Mouse (Mus musculus): ENCODE measurements at regions not wholly inside any gene's neighbourhood (a gene's known extent, or its start where the extent isn't known, plus 50 kb on each side); places are given as distances from the start of the nearest gene placed in this dataset.

DNA sequence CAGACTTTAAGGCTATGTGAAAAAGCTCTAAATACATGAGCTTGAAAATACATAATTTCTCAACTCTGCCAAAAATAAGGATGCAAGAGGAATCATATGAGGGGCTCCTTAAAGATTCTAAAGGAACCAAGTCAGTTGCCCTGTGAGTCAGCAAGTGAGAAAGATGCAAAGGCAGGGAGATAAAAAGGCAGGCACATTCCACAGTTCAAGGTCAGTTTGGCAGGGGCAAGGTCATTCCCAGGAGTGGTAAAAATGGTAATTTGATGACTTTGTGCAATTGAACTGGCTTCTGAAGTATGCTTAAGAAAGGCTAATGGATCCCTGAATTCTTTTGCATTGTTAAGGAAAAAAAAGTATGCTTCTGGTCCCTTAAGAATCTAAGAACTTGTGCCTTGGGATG, 131.5 kb downstream of the Zfp951 start:
- in situ Hi-C loops (cut with MboI; ENCODE audit: low pct_ligation_motif_present, low pct_unique_long_range_greater_than_20kb, low sequenced_read_pairs) (no loop called here), dilution Hi-C loops (cut with MboI; ENCODE audit: extremely low pct_ligation_motif_present, extremely low pct_unique_long_range_greater_than_20kb, low sequenced_read_pairs) (no loop called here)
- no peaks in the 10 kb centered on the region for H3K27me3 ChIP-seq (replicated peaks)
- no peak overlapping the region for H3K4me2 ChIP-seq (ENCODE audit: insufficient read depth, low read depth, poor library complexity, severe bottlenecking)
- H3K4me3 ChIP-seq (replicated peaks in 1 of 3; ENCODE audit: low read depth in 2 of 3, low read length in 2 of 3, poor library complexity in 1 of 3): no peak overlapping the region
- H3K27ac ChIP-seq (ENCODE audit: insufficient read depth, low read depth): no peak overlapping the region
- H3K36me3 ChIP-seq (replicated peaks in 1 of 2; ENCODE audit: control insufficient read depth in 1 of 2, insufficient read depth in 1 of 2, low read length in 1 of 2): no peaks in the 10 kb centered on the region
- H3K4me1 ChIP-seq (ENCODE audit: control insufficient read depth in 1 of 2, insufficient read depth in 2 of 2): no peaks in the 10 kb centered on the region
- DNase-seq (ENCODE audit: extremely low read depth): no peak
- TF ChIP-seq SIN3A (IDR thresholded peaks at IDR 0.05; ENCODE audit: low read length): no peak
- TF ChIP-seq MAX (IDR thresholded peaks at IDR 0.05; ENCODE audit: low read length): no peak
- TF ChIP-seq JUN (IDR thresholded peaks at IDR 0.05; ENCODE audit: insufficient read depth, low read depth, low read length): no peak
- TF ChIP-seq BHLHE40 (IDR thresholded peaks at IDR 0.05; ENCODE audit: low read depth, low read length): no peak
- no peak for TF ChIP-seq SMC3 (IDR thresholded peaks at IDR 0.05; ENCODE audit: low read depth, low read length)
- TF ChIP-seq RCOR1 (conservative IDR thresholded peaks at IDR 0.05; ENCODE audit: low read depth, low read length): no peak
- no peak for TF ChIP-seq TCF12 (IDR thresholded peaks at IDR 0.05; ENCODE audit: low read depth, low read length)
- no peak for TF ChIP-seq ZNF384 (IDR thresholded peaks at IDR 0.05; ENCODE audit: low read depth, low read length)
- no peak for TF ChIP-seq ELF1 (IDR thresholded peaks at IDR 0.05; ENCODE audit: low read depth, low read length)
- TF ChIP-seq POLR2AphosphoS2 (IDR thresholded peaks at IDR 0.05; ENCODE audit: low read depth, low read length): no peak
- no peak for TF ChIP-seq ETS1 (conservative IDR thresholded peaks at IDR 0.05; ENCODE audit: low read depth, low read length)
- no peak for TF ChIP-seq NRF1 (IDR thresholded peaks at IDR 0.05; ENCODE audit: low read depth, low read length)
- TF ChIP-seq KAT2A (IDR thresholded peaks at IDR 0.05; ENCODE audit: insufficient replicate concordance, low read length): no peak
- TF ChIP-seq PAX5 (IDR thresholded peaks at IDR 0.05; ENCODE audit: low read length): no peak
- H3K79me2 ChIP-seq (replicated peaks; ENCODE audit: control insufficient read depth, extremely low read depth, insufficient read depth, poor library complexity, severe bottlenecking): no peaks in the 10 kb centered on the region
- H3K9ac ChIP-seq (ENCODE audit: insufficient read depth, low read depth): no peak overlapping the region
- H3K9me3 ChIP-seq (replicated peaks; ENCODE audit: low read length): no peaks in the 10 kb centered on the region

DNA sequence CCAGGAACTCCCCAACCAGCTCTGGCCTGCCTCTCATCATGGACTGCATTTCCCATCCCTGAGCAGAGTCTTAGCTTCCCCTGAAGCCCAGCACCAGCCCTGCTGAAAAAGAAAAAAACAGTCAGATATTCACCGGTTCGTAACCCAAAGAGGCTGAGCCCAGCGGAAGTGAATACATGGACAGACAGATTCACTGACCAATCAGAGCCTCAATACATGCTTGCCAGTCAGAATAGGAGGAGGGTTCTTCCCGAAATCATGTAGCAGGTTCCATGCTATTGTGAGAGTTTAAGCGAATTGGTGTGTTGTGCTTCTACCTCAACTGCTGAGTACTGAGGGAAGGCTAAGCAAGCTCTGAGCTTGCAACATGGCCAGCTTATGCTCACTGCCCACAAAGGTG, 137.3 kb downstream of the Zfp951 start:
- Histone ChIP-seq H3K27ac (ENCODE audit: insufficient read depth, low read depth) (no peak overlapping the region), H3K4me2 (ENCODE audit: insufficient read depth, low read depth, poor library complexity, severe bottlenecking) (no peak overlapping the region), H3K27me3 (replicated peaks) (no peaks in the 10 kb centered on the region), H3K9ac (ENCODE audit: insufficient read depth, low read depth) (no peak overlapping the region), H3K9me3 (replicated peaks; ENCODE audit: low read length) (peaks cover 6% of the 10 kb centered on the region), H3K4me3 (replicated peaks in 1 of 3; ENCODE audit: low read depth in 2 of 3, low read length in 2 of 3, poor library complexity in 1 of 3) (no peak overlapping the region), H3K79me2 (replicated peaks; ENCODE audit: control insufficient read depth, extremely low read depth, insufficient read depth, poor library complexity, severe bottlenecking) (no peaks in the 10 kb centered on the region), H3K4me1 (ENCODE audit: control insufficient read depth in 1 of 2, insufficient read depth in 2 of 2) (0 out of 4 replicates have a peak, but pooled peaks cover 0 to under 1% of the 10 kb centered on the region in 2 experiments), H3K36me3 (replicated peaks in 1 of 2; ENCODE audit: control insufficient read depth in 1 of 2, insufficient read depth in 1 of 2, low read length in 1 of 2) (no peaks in the 10 kb centered on the region)
- dilution Hi-C loops (cut with MboI; ENCODE audit: extremely low pct_ligation_motif_present, extremely low pct_unique_long_range_greater_than_20kb, low sequenced_read_pairs) (no loop called here), in situ Hi-C loops (cut with MboI; ENCODE audit: low pct_ligation_motif_present, low pct_unique_long_range_greater_than_20kb, low sequenced_read_pairs) (no loop called here)
- no peak for DNase-seq (ENCODE audit: extremely low read depth)
- TF ChIP-seq GABPA (IDR thresholded peaks at IDR 0.05; ENCODE audit: insufficient replicate concordance, low read depth, low read length) (no peak), MAZ (IDR thresholded peaks at IDR 0.05; ENCODE audit: low read depth, low read length) (no peak), JUND (conservative IDR thresholded peaks at IDR 0.05; ENCODE audit: low read depth, low read length) (no peak), PAX5 (IDR thresholded peaks at IDR 0.05; ENCODE audit: low read length) (no peak)
